Mouse (Mus musculus): ENCODE measurements around the gene 1700003H04Rik. TPM values are rescaled to one million over a fixed set of nuclear protein-coding genes. Genes with fewer than 3 reads are reported as not detected.

The 1700003H04Rik gene
- polyA plus RNA-seq (2016; fragmentation: Nextera tagmentation; extraction: Ambion mirVana), result not detected in 2 replicates

DNA sequence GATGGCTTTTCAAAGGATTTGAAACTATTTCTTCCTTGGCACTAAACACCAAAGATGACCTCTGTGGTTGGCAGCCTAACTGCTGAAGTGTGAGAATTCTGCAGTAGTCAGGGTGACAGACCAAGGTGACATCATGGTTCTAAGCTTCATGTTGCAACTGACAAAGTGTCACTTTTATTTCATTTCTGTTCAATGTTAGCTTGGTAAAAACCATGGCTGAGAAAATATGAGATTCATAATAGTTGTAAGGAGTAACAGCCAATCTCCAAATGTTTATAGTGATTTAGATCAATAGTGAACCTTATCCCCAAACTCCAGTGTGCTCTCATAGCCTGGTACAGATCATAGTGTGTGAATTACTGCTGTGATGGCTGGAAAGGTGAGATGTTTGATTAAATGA lies at the start of gene 1700003H04Rik:
Gene 1700003H04Rik, minus strand, starts transcription at position 101 of the 400 bp plus-strand sequence.
- Histone ChIP-seq H3K4me2 (no peak within 1 kb of the TSS), H3K9me3 (no peaks in the 10 kb centered on the region), H3K27me3 (no peaks in the 10 kb centered on the region), H3K4me1 (replicated peaks) (no peaks in the 10 kb centered on the region), H3K9ac (replicated peaks) (no peak within 1 kb of the TSS), H3K36me3 (no peaks in the 10 kb centered on the region), H3K4me3 (replicated peaks) (no peak within 1 kb of the TSS), H3K27ac (no peak within 1 kb of the TSS)
- ATAC-seq (ENCODE audit: insufficient number of reproducible peaks, insufficient read depth, low FRiP score, low TSS enrichment, low read depth), result no peak

DNA sequence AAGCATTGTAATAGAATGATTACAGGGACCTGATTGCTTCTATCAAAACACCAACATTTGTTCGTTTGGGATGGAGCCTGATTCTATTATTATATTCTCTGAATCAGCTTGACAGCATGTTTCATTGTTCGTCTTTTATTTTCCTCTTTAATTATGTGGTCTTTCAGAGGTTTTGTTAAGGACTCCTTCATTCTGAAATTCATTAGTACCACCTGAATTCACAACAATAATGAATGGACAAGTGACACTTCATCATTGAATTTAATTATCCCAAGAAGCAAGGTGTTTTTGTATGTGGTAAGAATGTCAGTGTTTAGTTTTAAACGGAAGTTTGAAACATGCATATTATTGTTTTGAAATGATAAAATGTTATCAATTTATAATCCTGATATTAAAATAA lies 42.1 kb upstream of the 1700003H04Rik start:
- no peaks in the 10 kb centered on the region for H3K9me3 ChIP-seq
- no peaks in the 10 kb centered on the region for H3K27me3 ChIP-seq
- H3K9ac ChIP-seq (replicated peaks), result no peak overlapping the region
- no peak overlapping the region for H3K4me2 ChIP-seq
- WGBS, result 71% methylated on average over 3 of the region's 3 CpGs
- no peak overlapping the region for H3K27ac ChIP-seq
- no peak overlapping the region for H3K4me3 ChIP-seq (replicated peaks)
- no peaks in the 10 kb centered on the region for H3K4me1 ChIP-seq (replicated peaks)
- no peaks in the 10 kb centered on the region for H3K36me3 ChIP-seq
- no peak for ATAC-seq (ENCODE audit: insufficient number of reproducible peaks, insufficient read depth, low FRiP score, low TSS enrichment, low read depth)

DNA sequence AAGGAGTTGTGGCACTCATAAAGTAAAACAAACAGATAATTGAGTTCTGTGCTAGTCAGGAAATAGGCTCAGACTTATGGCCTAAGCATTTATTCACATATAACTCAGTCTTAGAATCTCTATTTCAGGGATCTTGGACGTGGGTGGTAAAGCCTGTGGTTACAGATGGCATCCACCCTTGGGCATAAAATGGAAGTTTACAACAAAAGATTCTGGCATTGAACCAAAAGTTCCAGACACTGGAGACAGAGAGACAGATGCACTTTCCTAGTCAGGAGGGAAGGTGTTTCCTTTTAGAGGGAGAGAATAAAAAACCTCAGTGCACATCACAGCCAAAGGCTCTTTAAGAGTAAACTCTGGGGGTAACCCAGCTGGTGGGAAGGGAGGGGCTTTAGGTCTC lies 32.4 kb upstream of the 1700003H04Rik start:
- no peak overlapping the region for H3K9ac ChIP-seq (replicated peaks)
- no peaks in the 10 kb centered on the region for H3K4me1 ChIP-seq (replicated peaks)
- no peak overlapping the region for H3K4me3 ChIP-seq (replicated peaks)
- H3K27me3 ChIP-seq, result no peaks in the 10 kb centered on the region
- ATAC-seq (ENCODE audit: insufficient number of reproducible peaks, insufficient read depth, low FRiP score, low TSS enrichment, low read depth), result no peak
- H3K27ac ChIP-seq, result no peak overlapping the region
- no peaks in the 10 kb centered on the region for H3K36me3 ChIP-seq
- H3K4me2 ChIP-seq, result no peak overlapping the region
- H3K9me3 ChIP-seq, result no peaks in the 10 kb centered on the region
- WGBS, result 61% methylated on average over 1 of the region's 1 CpGs

DNA sequence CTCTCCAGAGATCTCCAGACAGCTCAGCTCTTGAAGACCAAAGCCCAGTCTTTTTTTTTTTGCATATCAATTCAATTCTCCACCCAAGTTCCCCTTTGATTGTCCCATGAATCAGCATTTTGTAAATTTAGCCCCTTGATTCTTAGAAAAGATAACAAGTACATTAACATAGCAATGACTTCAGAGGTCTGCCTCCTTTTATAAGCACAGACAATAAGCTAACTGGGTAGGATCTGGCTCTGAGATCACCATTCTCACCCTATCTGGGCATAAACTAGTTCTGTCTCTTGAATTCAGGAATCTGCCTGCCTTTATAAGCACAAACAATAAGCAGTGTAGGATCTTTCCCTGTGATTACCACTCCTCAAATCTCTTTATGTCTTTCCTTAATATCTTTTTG lies 29.1 kb upstream of the 1700003H04Rik start:
- Histone ChIP-seq H3K9ac (replicated peaks) (no peak overlapping the region), H3K4me3 (replicated peaks) (no peak overlapping the region), H3K4me2 (no peak overlapping the region), H3K9me3 (no peaks in the 10 kb centered on the region), H3K27me3 (no peaks in the 10 kb centered on the region), H3K4me1 (replicated peaks) (no peaks in the 10 kb centered on the region), H3K36me3 (no peaks in the 10 kb centered on the region), H3K27ac (no peak overlapping the region)
- ATAC-seq (ENCODE audit: insufficient number of reproducible peaks, insufficient read depth, low FRiP score, low TSS enrichment, low read depth), result no peak

DNA sequence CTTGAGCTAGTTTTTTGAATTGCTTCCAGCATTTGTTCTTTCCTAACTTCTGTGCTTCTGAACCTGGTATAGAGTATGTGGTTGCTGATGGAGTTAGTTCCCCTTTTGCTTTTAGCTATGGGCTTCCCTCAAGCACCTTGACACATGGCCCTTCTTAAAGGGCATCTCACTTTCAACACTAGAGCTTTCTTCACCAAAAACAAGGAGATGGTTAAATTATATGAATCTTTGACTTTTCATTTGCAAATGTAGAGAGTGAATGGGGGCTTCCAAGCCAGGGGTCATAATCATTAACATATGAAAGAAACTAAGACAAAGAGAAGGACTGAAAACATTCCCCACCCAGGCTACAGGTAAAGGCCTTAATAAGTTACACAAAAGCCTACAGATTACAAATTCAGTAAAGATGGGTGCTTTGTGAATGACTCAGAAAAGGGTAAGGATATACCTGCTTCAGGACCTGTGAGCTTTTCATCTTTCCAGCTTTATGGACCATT lies 25.2 kb upstream of the 1700003H04Rik start:
- H3K36me3 ChIP-seq, result no peaks in the 10 kb centered on the region
- no peaks in the 10 kb centered on the region for H3K9me3 ChIP-seq
- H3K4me3 ChIP-seq (replicated peaks), result no peak overlapping the region
- no peak overlapping the region for H3K9ac ChIP-seq (replicated peaks)
- no peaks in the 10 kb centered on the region for H3K27me3 ChIP-seq
- H3K4me2 ChIP-seq, result no peak overlapping the region
- H3K4me1 ChIP-seq (replicated peaks), result no peaks in the 10 kb centered on the region
- no peak overlapping the region for H3K27ac ChIP-seq
- ATAC-seq (ENCODE audit: insufficient number of reproducible peaks, insufficient read depth, low FRiP score, low TSS enrichment, low read depth), result no peak

DNA sequence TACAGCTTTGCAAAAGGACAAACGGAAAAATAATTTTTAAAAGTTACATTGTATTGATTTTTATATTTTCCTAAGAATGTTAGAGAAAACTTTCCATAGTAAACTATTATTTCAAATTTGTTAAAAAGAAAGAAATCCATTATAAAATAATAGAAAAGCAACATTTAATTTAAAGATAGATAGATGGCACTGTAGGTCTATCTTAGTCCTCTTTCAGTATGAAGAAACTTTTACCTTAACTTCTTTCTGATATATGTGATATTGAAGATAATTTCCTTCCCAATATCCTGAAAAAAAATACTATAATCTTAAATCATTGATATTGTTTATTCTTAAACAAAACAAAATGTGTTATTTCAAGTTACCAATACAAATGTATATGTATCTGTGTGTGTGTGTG lies 24.6 kb upstream of the 1700003H04Rik start:
- Histone ChIP-seq H3K4me3 (replicated peaks) (no peak overlapping the region), H3K27me3 (no peaks in the 10 kb centered on the region), H3K9me3 (no peaks in the 10 kb centered on the region), H3K27ac (no peak overlapping the region), H3K36me3 (no peaks in the 10 kb centered on the region), H3K4me2 (no peak overlapping the region), H3K4me1 (replicated peaks) (no peaks in the 10 kb centered on the region), H3K9ac (replicated peaks) (no peak overlapping the region)
- ATAC-seq (ENCODE audit: insufficient number of reproducible peaks, insufficient read depth, low FRiP score, low TSS enrichment, low read depth), result no peak
- 70% methylated on average over 1 of the region's 1 CpGs for WGBS

DNA sequence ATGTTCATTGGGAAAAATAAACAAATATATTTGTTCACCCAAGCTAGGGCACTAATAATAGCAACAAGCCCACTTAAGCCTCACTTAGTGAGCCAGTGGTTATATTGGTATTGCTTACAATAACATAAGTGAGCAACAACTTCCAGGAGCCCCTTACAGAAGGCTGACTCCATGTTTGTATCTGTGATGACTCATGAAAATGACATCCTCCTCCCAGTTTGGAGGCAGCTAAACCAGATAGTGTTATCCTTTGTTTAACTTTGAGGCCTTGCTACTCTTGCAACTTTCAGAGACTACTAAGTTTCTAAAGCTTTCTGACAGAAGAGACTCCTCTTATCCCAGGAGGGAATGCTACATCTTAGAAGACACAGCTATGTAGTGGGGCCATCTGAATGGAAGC lies 16.9 kb upstream of the 1700003H04Rik start:
- no peaks in the 10 kb centered on the region for H3K4me1 ChIP-seq (replicated peaks)
- no peaks in the 10 kb centered on the region for H3K36me3 ChIP-seq
- no peaks in the 10 kb centered on the region for H3K27me3 ChIP-seq
- no peak overlapping the region for H3K9ac ChIP-seq (replicated peaks)
- no peak for ATAC-seq (ENCODE audit: insufficient number of reproducible peaks, insufficient read depth, low FRiP score, low TSS enrichment, low read depth)
- no peak overlapping the region for H3K27ac ChIP-seq
- H3K4me3 ChIP-seq (replicated peaks), result no peak overlapping the region
- no peak overlapping the region for H3K4me2 ChIP-seq
- H3K9me3 ChIP-seq, result no peaks in the 10 kb centered on the region

DNA sequence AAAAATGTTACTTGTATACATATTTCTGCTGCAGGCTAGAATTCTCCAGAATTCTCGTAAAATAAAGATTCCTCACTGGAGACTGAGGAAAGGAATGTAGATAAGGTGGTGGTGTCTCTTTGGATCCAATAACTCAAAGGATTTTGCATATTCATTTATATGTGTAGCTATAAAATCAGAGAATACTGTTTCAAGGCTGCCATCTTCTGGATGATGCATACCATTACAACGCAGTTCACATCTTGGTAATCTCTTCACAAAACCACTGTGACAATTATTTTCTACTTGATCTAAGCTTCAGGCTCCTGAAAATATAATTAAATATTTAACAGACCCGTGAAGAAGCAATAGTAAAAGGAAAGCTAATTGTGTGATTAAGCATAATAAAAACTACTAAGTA lies 6.6 kb upstream of the 1700003H04Rik start:
- no peak overlapping the region for H3K4me2 ChIP-seq
- H3K36me3 ChIP-seq, result no peaks in the 10 kb centered on the region
- H3K9ac ChIP-seq (replicated peaks), result no peak overlapping the region
- no peaks in the 10 kb centered on the region for H3K27me3 ChIP-seq
- 20% methylated on average over 3 of the region's 3 CpGs for WGBS
- H3K4me1 ChIP-seq (replicated peaks), result no peaks in the 10 kb centered on the region
- H3K9me3 ChIP-seq, result no peaks in the 10 kb centered on the region
- no peak for ATAC-seq (ENCODE audit: insufficient number of reproducible peaks, insufficient read depth, low FRiP score, low TSS enrichment, low read depth)
- no peak overlapping the region for H3K27ac ChIP-seq
- no peak overlapping the region for H3K4me3 ChIP-seq (replicated peaks)

DNA sequence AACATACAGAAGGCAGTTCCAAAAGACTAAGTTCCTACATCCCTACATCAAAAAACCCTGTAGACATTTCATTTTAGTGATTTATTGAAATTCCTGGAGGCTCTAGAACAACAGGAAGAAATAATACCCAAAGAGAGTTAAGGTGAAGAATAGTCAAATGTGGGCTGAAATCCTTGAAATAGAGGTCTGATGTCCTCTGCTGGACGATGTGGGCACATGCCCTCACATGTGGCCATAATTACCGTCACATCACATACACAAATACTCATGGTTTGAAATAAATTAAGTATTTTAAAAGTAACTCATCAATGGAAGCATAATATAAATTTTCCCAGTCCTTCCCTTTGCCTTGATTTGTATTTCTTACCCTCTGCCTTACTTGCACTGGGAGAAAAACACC lies 4.9 kb upstream of the 1700003H04Rik start:
- Histone ChIP-seq H3K27me3 (no peaks in the 10 kb centered on the region), H3K4me1 (replicated peaks) (no peaks in the 10 kb centered on the region), H3K4me2 (no peak overlapping the region), H3K36me3 (no peaks in the 10 kb centered on the region), H3K27ac (no peak overlapping the region), H3K9me3 (no peaks in the 10 kb centered on the region), H3K9ac (replicated peaks) (no peak overlapping the region), H3K4me3 (replicated peaks) (no peak overlapping the region)
- WGBS, result 72% methylated on average over 2 of the region's 2 CpGs
- no peak for ATAC-seq (ENCODE audit: insufficient number of reproducible peaks, insufficient read depth, low FRiP score, low TSS enrichment, low read depth)

DNA sequence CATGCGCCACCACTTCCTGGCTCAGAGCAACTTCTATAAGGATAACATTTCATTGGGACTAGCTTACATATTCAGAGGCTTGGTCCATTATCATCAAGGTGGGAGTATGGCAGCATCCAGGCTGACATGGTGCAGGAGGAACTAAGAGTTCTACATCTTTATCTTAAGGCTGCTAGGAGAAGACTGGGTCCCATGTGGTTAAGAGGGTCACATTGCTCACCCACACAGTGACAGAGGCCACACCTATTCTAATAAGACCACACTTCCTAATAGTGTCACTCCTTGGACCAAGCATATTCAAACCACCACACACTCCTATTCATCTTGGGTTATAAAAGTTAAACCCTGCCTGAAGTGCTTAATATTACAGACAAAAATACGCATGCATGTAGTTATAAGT lies 23.6 kb downstream of the 1700003H04Rik start:
- H3K9me3 ChIP-seq, result no peaks in the 10 kb centered on the region
- H3K4me2 ChIP-seq, result no peak overlapping the region
- H3K4me3 ChIP-seq (replicated peaks), result no peak overlapping the region
- no peak for ATAC-seq (ENCODE audit: insufficient number of reproducible peaks, insufficient read depth, low FRiP score, low TSS enrichment, low read depth)
- no peak overlapping the region for H3K9ac ChIP-seq (replicated peaks)
- no peak overlapping the region for H3K27ac ChIP-seq
- no peaks in the 10 kb centered on the region for H3K27me3 ChIP-seq
- 92% methylated on average over 2 of the region's 2 CpGs for WGBS
- no peaks in the 10 kb centered on the region for H3K4me1 ChIP-seq (replicated peaks)
- H3K36me3 ChIP-seq, result no peaks in the 10 kb centered on the region

DNA sequence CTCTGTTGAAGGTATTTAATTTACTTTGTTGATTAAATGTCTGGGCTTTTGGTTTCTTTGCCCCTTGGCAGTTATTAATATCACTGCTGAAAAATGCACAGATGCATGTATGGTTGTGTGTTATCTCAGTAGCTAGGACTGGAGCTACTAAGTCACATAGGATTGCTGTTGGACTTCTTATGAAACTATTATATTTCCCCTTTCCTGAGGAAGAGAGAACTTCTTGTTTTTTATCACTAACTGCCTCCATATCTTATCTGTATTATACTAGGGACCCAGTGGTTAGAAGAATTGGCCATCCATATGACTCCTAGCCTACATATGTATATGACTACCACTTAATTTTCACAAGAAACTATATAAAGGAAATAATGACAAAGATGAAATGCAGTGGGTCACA lies 24.9 kb downstream of the 1700003H04Rik start:
- H3K36me3 ChIP-seq, result no peaks in the 10 kb centered on the region
- no peak overlapping the region for H3K4me2 ChIP-seq
- H3K4me3 ChIP-seq (replicated peaks), result no peak overlapping the region
- H3K9me3 ChIP-seq, result no peaks in the 10 kb centered on the region
- no peaks in the 10 kb centered on the region for H3K27me3 ChIP-seq
- no peak overlapping the region for H3K27ac ChIP-seq
- no peaks in the 10 kb centered on the region for H3K4me1 ChIP-seq (replicated peaks)
- no peak overlapping the region for H3K9ac ChIP-seq (replicated peaks)
- no peak for ATAC-seq (ENCODE audit: insufficient number of reproducible peaks, insufficient read depth, low FRiP score, low TSS enrichment, low read depth)

DNA sequence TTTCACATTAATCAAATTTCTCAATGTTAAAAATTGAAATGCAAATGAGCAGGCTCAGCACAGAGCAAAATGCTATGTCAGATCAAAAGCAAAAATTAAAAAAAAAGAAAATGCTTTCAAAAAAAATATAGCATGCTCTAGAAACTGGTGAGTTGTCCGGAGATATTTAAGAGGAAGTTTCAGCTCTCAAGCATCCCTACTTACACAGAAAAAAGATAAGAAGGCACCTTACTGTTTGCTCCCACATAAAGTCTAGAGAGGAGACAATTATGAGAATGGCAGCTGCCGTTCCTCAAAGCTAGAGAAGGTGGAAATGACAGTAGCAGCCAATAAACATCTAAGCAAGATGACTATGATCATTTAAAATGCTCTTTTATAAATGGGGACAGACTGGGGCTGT lies 25.8 kb downstream of the 1700003H04Rik start:
- Histone ChIP-seq H3K27ac (no peak overlapping the region), H3K4me3 (replicated peaks) (no peak overlapping the region), H3K9ac (replicated peaks) (no peak overlapping the region), H3K9me3 (no peaks in the 10 kb centered on the region), H3K4me2 (no peak overlapping the region), H3K27me3 (no peaks in the 10 kb centered on the region), H3K36me3 (no peaks in the 10 kb centered on the region), H3K4me1 (replicated peaks) (no peaks in the 10 kb centered on the region)
- ATAC-seq (ENCODE audit: insufficient number of reproducible peaks, insufficient read depth, low FRiP score, low TSS enrichment, low read depth), result no peak
- 87% methylated on average over 2 of the region's 2 CpGs for WGBS

Data from limb, embryonic 12.5 days (tissue).